Mouse (Mus musculus) gastrocnemius, adult 2 months (tissue): ENCODE results near the gene Cltc. TPM values are rescaled to one million over a fixed set of nuclear protein-coding genes. Genes with fewer than 3 reads are reported as not detected.
"Not testable (repeated sequence)": the region's sequence is repeated elsewhere in the genome, so short reads cannot be mapped to it uniquely, and the experiment has no call there.

Experiments
- DNase-seq: peaks from one replicate; pipeline ENCODE4 v3.0.0; 2022
- H3K27ac ChIP-seq: fragments of 200-600 bp; 2 replicates; pipeline ENCODE4 v1.8.1; 2022; ENCODE audit warnings: mild to moderate bottlenecking
- H3K4me3 ChIP-seq: fragments of 200-600 bp; 2 replicates; pipeline ENCODE4 v1.8.1; 2022; ENCODE audit warnings: mild to moderate bottlenecking, moderate library complexity
- CTCF ChIP-seq: fragments of 200-600 bp; IDR thresholded peaks from 2 replicates; pipeline ENCODE4 v1.8.1; 2022; ENCODE audit warnings: antibody characterized with exemption, mild to moderate bottlenecking, moderate library complexity
- intact Hi-C: fragments of 180-260 bp; cut with DNase I; formaldehyde crosslinking; loops from one replicate; pipeline ENCODE4 v1.15.1; 2025
- total RNA-seq, 2 experiments: library from RNA; stranded (reverse); gene quantifications; 2 replicates each; pipeline ENCODE4 v1.2.3; 2021

Gene Cltc
- total RNA-seq, 2 experiments from 2014 or later: 134 to 136 TPM

- intact Hi-C loops: loop anchor here (5.0 kb wide), 1 partner anchor 74 kb away; the partner anchor contains the start of genes Ptrh2 and Vmp1
- TF ChIP-seq CTCF: no peak
- peak; percentile 73 for DNase-seq
- H3K4me3 ChIP-seq: peak overlapping the region; percentile 80
- peak overlapping the region; percentile 97 for H3K27ac ChIP-seq
Observed at GRCm38 (mm10) chr11:86756156-86757141, 916 bp downstream of the Cltc start.

GRCm38 (mm10) chr11:86752404-86752803, 5.0 kb downstream of the Cltc start:
- intact Hi-C loops: no loop called here
- TF ChIP-seq CTCF: no peak
- H3K4me3 ChIP-seq: peak overlapping the region; percentile 80; the same call in 1 of the 2 replicates
- H3K27ac ChIP-seq: peak overlapping the region; percentile 63
- DNase-seq: no peak

- no peak for TF ChIP-seq CTCF
- Histone ChIP-seq H3K27ac (peak overlapping the region; percentile 82), H3K4me3 (0 out of 2 replicates have a peak overlapping the region, but pooled peaks have one; percentile 5)
- intact Hi-C loops: no loop called here
- no peak for DNase-seq
Observed at GRCm38 (mm10) chr11:86751010-86751409, 6.4 kb downstream of the Cltc start.

GRCm38 (mm10) chr11:86749776-86750423, 7.5 kb downstream of the Cltc start:
- DNase-seq: no peak
- Histone ChIP-seq H3K27ac (peak overlapping the region; percentile 82), H3K4me3 (peak overlapping the region; percentile 47; the same call in 1 of the 2 replicates)
- intact Hi-C loops: no loop called here
- no peak for TF ChIP-seq CTCF

- H3K4me3 ChIP-seq: peak overlapping the region; percentile 46; the same call in 1 of the 2 replicates
- H3K27ac ChIP-seq: peak overlapping the region; percentile 82
- DNase-seq: no peak
- intact Hi-C loops: no loop called here
- no peak for TF ChIP-seq CTCF
Observed at GRCm38 (mm10) chr11:86745634-86746404, 11.5 kb downstream of the Cltc start.

- intact Hi-C loops: no loop called here
- DNase-seq: no peak
- Histone ChIP-seq H3K4me3 (no peak overlapping the region), H3K27ac (peak overlapping the region; percentile 82)
- TF ChIP-seq CTCF: no peak
Observed at GRCm38 (mm10) chr11:86742605-86743004, 14.8 kb downstream of the Cltc start.

- H3K4me3 ChIP-seq: no peak overlapping the region
- H3K27ac ChIP-seq: peak overlapping the region; percentile 82
- DNase-seq: no peak
- no peak for TF ChIP-seq CTCF
- intact Hi-C loops: no loop called here
Observed at GRCm38 (mm10) chr11:86741505-86741904, 15.9 kb downstream of the Cltc start.

GRCm38 (mm10) chr11:86739470-86739869, 17.9 kb downstream of the Cltc start:
- intact Hi-C loops: no loop called here
- no peak overlapping the region for H3K4me3 ChIP-seq
- no peak for TF ChIP-seq CTCF
- H3K27ac ChIP-seq: peak overlapping the region; percentile 38; the same call in 1 of the 2 replicates
- DNase-seq: no peak

- intact Hi-C loops: no loop called here
- no peak for TF ChIP-seq CTCF
- peak overlapping the region; percentile 24 for H3K27ac ChIP-seq
Observed at GRCm38 (mm10) chr11:86738956-86739355, 18.4 kb downstream of the Cltc start.

GRCm38 (mm10) chr11:86738308-86738707, 19.1 kb downstream of the Cltc start:
- DNase-seq, intact Hi-C loops, H3K4me3 ChIP-seq: not testable (repeated sequence)
- peak; percentile 33 for TF ChIP-seq CTCF
- H3K27ac ChIP-seq: peak overlapping the region; percentile 24; the same call in 1 of the 2 replicates

More at GRCm38 (mm10) chr11:86738956-86739355, 18.4 kb downstream of the Cltc start:
- H3K4me3 ChIP-seq: no peak overlapping the region
- no peak for DNase-seq

GRCm38 (mm10) chr11:86737301-86738000, 19.9 kb downstream of the Cltc start:
- no peak for DNase-seq
- peak overlapping the region; percentile 35; the same call in 1 of the 2 replicates for H3K27ac ChIP-seq
- H3K4me3 ChIP-seq: no peak overlapping the region
- intact Hi-C loops: no loop called here
- TF ChIP-seq CTCF: no peak
